ENCODE assay signal across 12 mouse cellular contexts in the genomic region with DNA sequence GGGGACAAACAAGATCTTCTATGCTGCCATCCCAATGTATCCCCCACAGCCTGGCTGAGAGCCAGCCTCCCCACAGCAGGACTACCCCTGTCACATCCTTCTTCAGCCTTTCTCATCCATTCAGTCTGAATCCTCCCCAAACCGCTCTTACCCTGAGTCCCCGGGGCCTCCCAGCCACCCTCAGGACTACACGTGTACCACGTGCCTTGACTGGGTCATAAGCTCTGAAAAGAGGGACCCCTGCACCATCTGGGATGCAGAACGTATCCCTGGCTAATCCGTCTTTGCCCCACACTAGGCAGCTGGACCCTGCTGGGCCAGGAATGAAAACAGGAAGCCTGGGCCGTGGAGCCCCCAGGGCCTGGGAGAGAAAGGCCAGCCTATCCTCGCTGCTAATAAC. TPM values are rescaled to one million over a fixed set of nuclear protein-coding genes. Genes with fewer than 3 reads are reported as not detected.
DNase-seq lines count a peak whose midpoint lies in the region; ATAC-seq lines count a peak whose summit lies in the region.
"Had no signal": no experiment of that assay in that cellular context is flagged by ENCODE, and none has a peak within 500 bp of the region (broad histone marks: within the 10 kb centered on the region; RNA-seq: fewer than 3 reads in every experiment).

No protein-coding gene starts in this region.

- peak overlapping the region; percentile 51 for H3K27ac ChIP-seq in forebrain, embryonic 11.5 days (ENCODE audit: low read depth, low read length)
- peak overlapping the region; percentile 67; the same call in 1 of the 2 replicates for H3K27ac ChIP-seq in limb, embryonic 11.5 days (replicated peaks; ENCODE audit: low read depth, low read length)
- H3K27ac ChIP-seq: embryonic facial prominence, embryonic 13.5 days had no signal

- ATAC-seq in forebrain, embryonic 11.5 days (replicated peaks; ENCODE audit: low FRiP score): peak; percentile 86
- ATAC-seq in limb, embryonic 11.5 days (ENCODE audit: insufficient number of reproducible peaks, low FRiP score, low TSS enrichment, low read depth): peak; percentile 29; the same call in 1 of the 2 replicates
- no peak for ATAC-seq in frontal cortex, adult (ENCODE audit: low TSS enrichment)

- intact Hi-C loops in left cerebral cortex, postnatal 4 days (cut with DNase I): no loop called here
- intact Hi-C loops in left cerebral cortex, postnatal 14 days (cut with DNase I): no loop called here
- intact Hi-C loops in left cerebral cortex, postnatal 36 days (cut with DNase I): no loop called here

- no peak overlapping the region for H3K4me2 ChIP-seq in forebrain, embryonic 11.5 days (ENCODE audit: low read depth, low read length, severe bottlenecking)
- no peak overlapping the region for H3K4me2 ChIP-seq in limb, embryonic 11.5 days (ENCODE audit: low read depth, severe bottlenecking)
- H3K4me2 ChIP-seq: embryonic facial prominence, embryonic 13.5 days had no signal

- no peak overlapping the region for H3K4me3 ChIP-seq in forebrain, embryonic 11.5 days (ENCODE audit: low read depth, low read length)
- no peak overlapping the region for H3K4me3 ChIP-seq in limb, embryonic 11.5 days (ENCODE audit: low read depth, low read length)
- H3K4me3 ChIP-seq: embryonic facial prominence, embryonic 13.5 days had no signal

- H3K4me1 ChIP-seq in forebrain, embryonic 11.5 days (replicated peaks; ENCODE audit: control insufficient read depth, insufficient read depth, low read length): peaks cover 12% of the 10 kb centered on the region
- H3K4me1 ChIP-seq in limb, embryonic 11.5 days (ENCODE audit: control insufficient read depth, insufficient read depth, low read length): peaks cover 9% of the 10 kb centered on the region

- 4% methylated on average over 8 of the region's 8 CpGs for WGBS in forebrain, embryonic 11.5 days
- WGBS in limb, embryonic 11.5 days: 17% methylated on average over 8 of the region's 8 CpGs

- H3K36me3 ChIP-seq in forebrain, embryonic 11.5 days (ENCODE audit: control insufficient read depth, insufficient read depth, low read length): no peaks in the 10 kb centered on the region
- H3K36me3 ChIP-seq in limb, embryonic 11.5 days (ENCODE audit: control insufficient read depth, insufficient read depth, low read length): no peaks in the 10 kb centered on the region

- H3K27me3 ChIP-seq in forebrain, embryonic 11.5 days (ENCODE audit: control insufficient read depth, insufficient read depth, low read length): no peaks in the 10 kb centered on the region
- H3K27me3 ChIP-seq in limb, embryonic 11.5 days (ENCODE audit: control insufficient read depth, insufficient read depth, low read length): no peaks in the 10 kb centered on the region
- H3K27me3 ChIP-seq: embryonic facial prominence, embryonic 13.5 days had no signal

- peak overlapping the region; percentile 24 for H3K9ac ChIP-seq in forebrain, embryonic 11.5 days (ENCODE audit: low read length)
- 0 out of 2 replicates have a peak overlapping the region, but pooled peaks have one; percentile 27 for H3K9ac ChIP-seq in limb, embryonic 11.5 days (ENCODE audit: low read length)
- H3K9ac ChIP-seq: embryonic facial prominence, embryonic 13.5 days had no signal

- peak; percentile 57 for DNase-seq in left cerebral cortex, postnatal 4 days
- no peak for DNase-seq in left cerebral cortex, postnatal 14 days (ENCODE audit: low spot score in 2 of 2)
- DNase-seq in forebrain, embryonic 11.5 days (ENCODE audit: low spot score): peak; percentile 71
- DNase-seq in limb, embryonic 11.5 days (ENCODE audit: low spot score): peak; percentile 55
- peak; percentile 87 for DNase-seq in retina, postnatal 1 day
- DNase-seq in spleen, postnatal 4 days (ENCODE audit: low spot score in 2 of 2): no peak
- no peak for DNase-seq in left cerebral cortex, postnatal 36 days (ENCODE audit: low spot score in 2 of 2)
- DNase-seq: adrenal gland, postnatal 36 days; kidney, adult 11 months had no signal

- no peaks in the 10 kb centered on the region for H3K9me3 ChIP-seq in forebrain, embryonic 11.5 days (ENCODE audit: control insufficient read depth, low read length)
- H3K9me3 ChIP-seq in limb, embryonic 11.5 days (ENCODE audit: control insufficient read depth, low read length): no peaks in the 10 kb centered on the region
- H3K9me3 ChIP-seq: embryonic facial prominence, embryonic 13.5 days had no signal

RNA-seq across cellular contexts. Expression of a gene that starts 11.3 kb away (rescaled TPM):
- total RNA-seq in left cerebral cortex, postnatal 4 days (2021): 10 to 100 TPM; 16.3 to 17.3 TPM
- total RNA-seq in left cerebral cortex, postnatal 14 days (2021): 10 to 100 TPM; 11.5 to 12.1 TPM
- polyA plus RNA-seq in forebrain, embryonic 11.5 days (2014; fragmentation: Nextera tagmentation; extraction: Ambion mirVana): 14.9 and 19.4 TPM in 2 replicates
- polyA plus RNA-seq in limb, embryonic 11.5 days (2014; fragmentation: Nextera tagmentation; extraction: Ambion mirVana): 18.8 and 22.0 TPM in 2 replicates
- 10 to 100 TPM; 12.6 to 14.9 TPM for total RNA-seq in left cerebral cortex, postnatal 36 days (2021)

RNA-seq across cellular contexts. Expression of a gene that starts 20.2 kb away (rescaled TPM):
- 1 to 10 TPM in 1 of 2 experiments, under 1 TPM in 1; 0.82 to 2.6 TPM for total RNA-seq in left cerebral cortex, postnatal 4 days (2021)
- total RNA-seq in left cerebral cortex, postnatal 14 days (2021): 1 to 10 TPM; 1.8 to 3.1 TPM
- 2.0 and 2.4 TPM in 2 replicates for polyA plus RNA-seq in forebrain, embryonic 11.5 days (2014; fragmentation: Nextera tagmentation; extraction: Ambion mirVana)
- 1.2 and 2.1 TPM in 2 replicates for polyA plus RNA-seq in limb, embryonic 11.5 days (2014; fragmentation: Nextera tagmentation; extraction: Ambion mirVana)
- total RNA-seq in left cerebral cortex, postnatal 36 days (2021): 1 to 10 TPM; 4.1 to 5.1 TPM
- total RNA-seq: neutrophil, adult 5-6 weeks had no signal

RNA-seq across cellular contexts. Expression of a gene that starts 29.5 kb away (rescaled TPM):
- 1 to 10 TPM; 1.2 to 2.4 TPM for total RNA-seq in left cerebral cortex, postnatal 4 days (2021)
- total RNA-seq in left cerebral cortex, postnatal 14 days (2021): 1 to 10 TPM; 3.2 to 4.5 TPM
- polyA plus RNA-seq in forebrain, embryonic 11.5 days (2014; fragmentation: Nextera tagmentation; extraction: Ambion mirVana): 8.6 and 11.1 TPM in 2 replicates
- polyA plus RNA-seq in limb, embryonic 11.5 days (2014; fragmentation: Nextera tagmentation; extraction: Ambion mirVana): 26.0 and 26.5 TPM in 2 replicates
- total RNA-seq in left cerebral cortex, postnatal 36 days (2021): 1 to 10 TPM; 5.1 to 9.6 TPM

Comparison
In these comparisons a context has a peak if more than half of its experiments do, and no peak if none do; other contexts are left out.
1. DNase-seq: peak in left cerebral cortex, postnatal 4 days (single experiment), forebrain, embryonic 11.5 days (single experiment), limb, embryonic 11.5 days (single experiment) and retina, postnatal 1 day (single experiment); none in left cerebral cortex, postnatal 14 days (0 of 2), spleen, postnatal 4 days (0 of 2) and left cerebral cortex, postnatal 36 days (0 of 2).